Mouse (Mus musculus) NIH3T3 (cell line): ENCODE data around the gene Dnah3.

Experiments used
- DNase-seq: peaks from one replicate; pipeline ENCODE4 v3.0.0-alpha.2; 2012; ENCODE audit warnings: low read depth

The Dnah3 gene

DNA sequence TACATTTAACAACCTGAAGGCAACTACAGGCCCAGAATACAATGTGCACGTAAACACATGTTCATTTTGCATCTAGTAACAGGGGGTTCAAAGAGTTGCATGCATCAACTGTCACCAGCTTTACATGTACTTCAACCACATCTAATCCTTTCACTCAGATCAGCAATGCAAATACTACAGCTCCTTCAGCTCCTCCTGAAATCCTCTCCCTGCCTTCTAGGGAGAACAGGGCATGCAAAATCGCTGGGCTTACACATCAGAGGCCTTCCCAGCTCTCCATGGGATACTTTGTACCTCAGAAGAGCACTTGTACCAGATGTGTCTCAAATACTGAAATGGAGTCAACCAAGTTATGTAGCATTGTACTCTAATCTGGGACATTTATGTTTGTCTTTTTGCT is 222.0 kb downstream of the Dnah3 start:
- no peak for DNase-seq
